Mouse (Mus musculus): ENCODE results near the gene Stmn1. TPM values are rescaled to one million over a fixed set of nuclear protein-coding genes. Genes with fewer than 3 reads are reported as not detected.
"Not testable (repeated sequence)": the region's sequence is repeated elsewhere in the genome, so short reads cannot be mapped to it uniquely, and the experiment has no call there.

Stmn1 gene
- polyA plus RNA-seq, 1 experiment from 2014 or later = 1,880 TPM

GRCm38 (mm10) chr4:134489986-134490665 is 22.0 kb downstream of the Stmn1 start:
- no peak overlapping the region for H3K27ac ChIP-seq (ENCODE audit: low read depth, low read length)
- H3K4me1 ChIP-seq (ENCODE audit: control insufficient read depth, insufficient read depth, low read length) = no peaks in the 10 kb centered on the region
- 82% methylated on average over 11 of the region's 11 CpGs for WGBS
- H3K36me3 ChIP-seq (ENCODE audit: control insufficient read depth, insufficient read depth, low read length) = no peaks in the 10 kb centered on the region
- no peak overlapping the region for H3K9ac ChIP-seq (ENCODE audit: low read depth, low read length)
- H3K4me2 ChIP-seq (replicated peaks; ENCODE audit: low read depth, low read length) = no peak overlapping the region
- no peak for ATAC-seq (ENCODE audit: low FRiP score, low TSS enrichment)
- H3K4me3 ChIP-seq (ENCODE audit: low read length) = no peak overlapping the region
- H3K9me3 ChIP-seq (ENCODE audit: control insufficient read depth, low read length) = no peaks in the 10 kb centered on the region; the same call in 1 of the 2 replicates
- no peaks in the 10 kb centered on the region for H3K27me3 ChIP-seq (ENCODE audit: control insufficient read depth, insufficient read depth, low read length)

- H3K9ac ChIP-seq (ENCODE audit: low read depth, low read length) = no peak overlapping the region
- ATAC-seq (ENCODE audit: low FRiP score, low TSS enrichment) = no peak
- peaks cover 6% of the 10 kb centered on the region; the same call in 1 of the 2 replicates for H3K4me1 ChIP-seq (ENCODE audit: control insufficient read depth, insufficient read depth, low read length)
These were observed 23.6 kb downstream of the Stmn1 start for GRCm38 (mm10) chr4:134491716-134492115.

GRCm38 (mm10) chr4:134494161-134494560 is 26.0 kb downstream of the Stmn1 start:
- H3K27ac ChIP-seq (ENCODE audit: low read depth, low read length); H3K36me3 ChIP-seq (ENCODE audit: control insufficient read depth, insufficient read depth, low read length); H3K4me2 ChIP-seq (replicated peaks; ENCODE audit: low read depth, low read length); H3K4me3 ChIP-seq (ENCODE audit: low read length); H3K27me3 ChIP-seq (ENCODE audit: control insufficient read depth, insufficient read depth, low read length); H3K9ac ChIP-seq (ENCODE audit: low read depth, low read length); H3K9me3 ChIP-seq (ENCODE audit: control insufficient read depth, low read length); ATAC-seq (ENCODE audit: low FRiP score, low TSS enrichment): not testable (repeated sequence)
- H3K4me1 ChIP-seq (ENCODE audit: control insufficient read depth, insufficient read depth, low read length) = peaks cover 11% of the 10 kb centered on the region
- 91% methylated on average over 6 of the region's 6 CpGs for WGBS

More at GRCm38 (mm10) chr4:134491716-134492115, 23.6 kb downstream of the Stmn1 start:
- Histone ChIP-seq H3K4me3 (ENCODE audit: low read length) (no peak overlapping the region), H3K27ac (ENCODE audit: low read depth, low read length) (no peak overlapping the region), H3K9me3 (ENCODE audit: control insufficient read depth, low read length) (no peaks in the 10 kb centered on the region; the same call in 1 of the 2 replicates), H3K36me3 (ENCODE audit: control insufficient read depth, insufficient read depth, low read length) (no peaks in the 10 kb centered on the region), H3K4me2 (replicated peaks; ENCODE audit: low read depth, low read length) (no peak overlapping the region), H3K27me3 (ENCODE audit: control insufficient read depth, insufficient read depth, low read length) (no peaks in the 10 kb centered on the region)
- 71% methylated on average over 6 of the region's 6 CpGs for WGBS

GRCm38 (mm10) chr4:134494780-134495545 is 26.8 kb downstream of the Stmn1 start:
- ATAC-seq (ENCODE audit: low FRiP score, low TSS enrichment) = no peak
- H3K4me1 ChIP-seq (ENCODE audit: control insufficient read depth, insufficient read depth, low read length) = peaks cover 11% of the 10 kb centered on the region

GRCm38 (mm10) chr4:134495546-134495923 is 27.4 kb downstream of the Stmn1 start:
- WGBS = 72% methylated on average over 5 of the region's 5 CpGs
- H3K27ac ChIP-seq (ENCODE audit: low read depth, low read length) = no peak overlapping the region
- H3K4me2 ChIP-seq (replicated peaks; ENCODE audit: low read depth, low read length) = no peak overlapping the region
- H3K36me3 ChIP-seq (ENCODE audit: control insufficient read depth, insufficient read depth, low read length) = no peaks in the 10 kb centered on the region
- ATAC-seq (ENCODE audit: low FRiP score, low TSS enrichment) = no peak
- H3K27me3 ChIP-seq (ENCODE audit: control insufficient read depth, insufficient read depth, low read length) = no peaks in the 10 kb centered on the region
- no peak overlapping the region for H3K4me3 ChIP-seq (ENCODE audit: low read length)
- no peak overlapping the region for H3K9ac ChIP-seq (ENCODE audit: low read depth, low read length)
- H3K9me3 ChIP-seq (ENCODE audit: control insufficient read depth, low read length) = no peaks in the 10 kb centered on the region; the same call in 1 of the 2 replicates
- peaks cover 11% of the 10 kb centered on the region for H3K4me1 ChIP-seq (ENCODE audit: control insufficient read depth, insufficient read depth, low read length)

More at GRCm38 (mm10) chr4:134494780-134495545, 26.8 kb downstream of the Stmn1 start:
- H3K9ac ChIP-seq (ENCODE audit: low read depth, low read length) = no peak overlapping the region
- no peak overlapping the region for H3K4me2 ChIP-seq (replicated peaks; ENCODE audit: low read depth, low read length)
- WGBS = 67% methylated on average over 16 of the region's 16 CpGs
- no peaks in the 10 kb centered on the region for H3K27me3 ChIP-seq (ENCODE audit: control insufficient read depth, insufficient read depth, low read length)
- H3K4me3 ChIP-seq (ENCODE audit: low read length) = no peak overlapping the region
- no peaks in the 10 kb centered on the region; the same call in 1 of the 2 replicates for H3K9me3 ChIP-seq (ENCODE audit: control insufficient read depth, low read length)
- no peak overlapping the region for H3K27ac ChIP-seq (ENCODE audit: low read depth, low read length)
- no peaks in the 10 kb centered on the region for H3K36me3 ChIP-seq (ENCODE audit: control insufficient read depth, insufficient read depth, low read length)

- Histone ChIP-seq H3K4me1 (ENCODE audit: control insufficient read depth, insufficient read depth, low read length) (peaks cover 11% of the 10 kb centered on the region), H3K9me3 (ENCODE audit: control insufficient read depth, low read length) (no peaks in the 10 kb centered on the region), H3K27ac (ENCODE audit: low read depth, low read length) (no peak within 1 kb of the TSS), H3K9ac (ENCODE audit: low read depth, low read length) (peak within 1 kb of the TSS; percentile 62), H3K36me3 (ENCODE audit: control insufficient read depth, insufficient read depth, low read length) (no peaks in the 10 kb centered on the region), H3K4me3 (ENCODE audit: low read length) (peak within 1 kb of the TSS; percentile 50), H3K27me3 (ENCODE audit: control insufficient read depth, insufficient read depth, low read length) (no peaks in the 10 kb centered on the region), H3K4me2 (replicated peaks; ENCODE audit: low read depth, low read length) (peak within 1 kb of the TSS; percentile 99)
- peak; percentile 82 for ATAC-seq (ENCODE audit: low FRiP score, low TSS enrichment)
- 6% methylated on average over 35 of the region's 35 CpGs for WGBS
These were observed 28.6 kb downstream of the Stmn1 start, which contains the start of gene Paqr7 for GRCm38 (mm10) chr4:134496595-134497210. TSS of gene Paqr7 (plus strand) at chr4:134496697.

GRCm38 (mm10) chr4:134497223-134497622 is 29.1 kb downstream of the Stmn1 start:
- Histone ChIP-seq H3K27ac (ENCODE audit: low read depth, low read length) (no peak overlapping the region), H3K4me2 (replicated peaks; ENCODE audit: low read depth, low read length) (peak overlapping the region; percentile 99), H3K4me3 (ENCODE audit: low read length) (peak overlapping the region; percentile 50), H3K9ac (ENCODE audit: low read depth, low read length) (peak overlapping the region; percentile 62), H3K36me3 (ENCODE audit: control insufficient read depth, insufficient read depth, low read length) (no peaks in the 10 kb centered on the region), H3K4me1 (ENCODE audit: control insufficient read depth, insufficient read depth, low read length) (peaks cover 11% of the 10 kb centered on the region), H3K27me3 (ENCODE audit: control insufficient read depth, insufficient read depth, low read length) (no peaks in the 10 kb centered on the region), H3K9me3 (ENCODE audit: control insufficient read depth, low read length) (no peaks in the 10 kb centered on the region)
- WGBS = 15% methylated on average over 6 of the region's 6 CpGs
- no peak for ATAC-seq (ENCODE audit: low FRiP score, low TSS enrichment)

- Histone ChIP-seq H3K4me3 (ENCODE audit: low read length) (no peak overlapping the region), H3K36me3 (ENCODE audit: control insufficient read depth, insufficient read depth, low read length) (no peaks in the 10 kb centered on the region), H3K27ac (ENCODE audit: low read depth, low read length) (no peak overlapping the region), H3K4me1 (ENCODE audit: control insufficient read depth, insufficient read depth, low read length) (peaks cover 11% of the 10 kb centered on the region), H3K27me3 (ENCODE audit: control insufficient read depth, insufficient read depth, low read length) (no peaks in the 10 kb centered on the region), H3K4me2 (replicated peaks; ENCODE audit: low read depth, low read length) (no peak overlapping the region), H3K9ac (ENCODE audit: low read depth, low read length) (no peak overlapping the region), H3K9me3 (ENCODE audit: control insufficient read depth, low read length) (no peaks in the 10 kb centered on the region)
- 82% methylated on average over 12 of the region's 12 CpGs for WGBS
- ATAC-seq (ENCODE audit: low FRiP score, low TSS enrichment) = no peak
These were observed 30.0 kb downstream of the Stmn1 start for GRCm38 (mm10) chr4:134497986-134498731.

Data from kidney, embryonic 14.5 days (tissue).